Mouse (Mus musculus) heart, postnatal 14 days (tissue): ENCODE results near the gene Cbx1. TPM values are rescaled to one million over a fixed set of nuclear protein-coding genes. Genes with fewer than 3 reads are reported as not detected.
A peak's percentile ranks its signal among the peaks of the same experiment; 100 is the strongest.

Experiments used
- DNase-seq, 2 experiments: peaks; one replicate each; pipeline ENCODE4 v3.0.0; 2021 to 2022
- intact Hi-C: fragments of 180-260 bp; cut with DNase I; formaldehyde crosslinking; loops from one replicate; pipeline ENCODE4 v1.15.1; 2025
- long read RNA-seq, 2 experiments: library from polyadenylated mRNA; stranded (forward); transcript quantifications; one replicate each; pipeline ENCODE4 v2.0.0; 2021
- total RNA-seq, 2 experiments: library from RNA; stranded (reverse); gene quantifications; 2 replicates each; pipeline ENCODE4 v1.2.3; 2021

The Cbx1 gene
- total RNA-seq: 10 to 100 TPM; 36.4 to 46.8 TPM
- long read RNA-seq, experiment 1, partial matches to known transcripts: 5 of 27 reads
- long read RNA-seq, experiment 1, other reads (novel, unspliced or antisense): 21 of 27 reads
- long read RNA-seq, experiment 2, partial matches to known transcripts: 4 of 21 reads
- long read RNA-seq, experiment 2, other reads (novel, unspliced or antisense): 13 of 21 reads

GRCm38 (mm10) chr11:96788871-96789795 is at the start of gene Cbx1:
Gene Cbx1, plus strand, starts transcription at chr11:96789127.
- intact Hi-C loops: no loop called here
- peak; percentile 91 to 92 for DNase-seq

GRCm38 (mm10) chr11:96740796-96741195 is 48.1 kb upstream of the Cbx1 start:
- intact Hi-C loops: no loop called here
- DNase-seq: no peak

- DNase-seq: no peak
- intact Hi-C loops: no loop called here
Observed at GRCm38 (mm10) chr11:96741995-96742394, 46.9 kb upstream of the Cbx1 start.

GRCm38 (mm10) chr11:96743000-96743399 is 45.9 kb upstream of the Cbx1 start:
- intact Hi-C loops: no loop called here
- no peak for DNase-seq

GRCm38 (mm10) chr11:96743891-96744290 is 45.0 kb upstream of the Cbx1 start:
- intact Hi-C loops: no loop called here
- DNase-seq: no peak

- intact Hi-C loops: no loop called here
- no peak for DNase-seq
Observed at GRCm38 (mm10) chr11:96746648-96747047, 42.3 kb upstream of the Cbx1 start.

GRCm38 (mm10) chr11:96747555-96747954 is 41.4 kb upstream of the Cbx1 start:
- intact Hi-C loops: no loop called here
- DNase-seq: no peak

GRCm38 (mm10) chr11:96755298-96755697 is 33.6 kb upstream of the Cbx1 start:
- DNase-seq: no peak
- intact Hi-C loops: no loop called here

GRCm38 (mm10) chr11:96757421-96757820 is 31.5 kb upstream of the Cbx1 start:
- intact Hi-C loops: no loop called here

GRCm38 (mm10) chr11:96758402-96758801 is 30.5 kb upstream of the Cbx1 start:
- no peak for DNase-seq
- intact Hi-C loops: no loop called here

More at GRCm38 (mm10) chr11:96757421-96757820, 31.5 kb upstream of the Cbx1 start:
- no peak for DNase-seq

GRCm38 (mm10) chr11:96760042-96760441 is 28.9 kb upstream of the Cbx1 start:
- intact Hi-C loops: loop anchor here (1.0 to 5.0 kb wide), 2 partner anchors 102 to 147 kb away; no protein-coding TSS in a partner anchor

GRCm38 (mm10) chr11:96761984-96762383 is 26.9 kb upstream of the Cbx1 start:
- intact Hi-C loops: loop anchor here (5.0 kb wide), 1 partner anchor 145 kb away; no protein-coding TSS in a partner anchor
- DNase-seq: no peak

More at GRCm38 (mm10) chr11:96760042-96760441, 28.9 kb upstream of the Cbx1 start:
- DNase-seq: peak; percentile 37 to 62

- intact Hi-C loops: loop anchor here (5.0 kb wide), 1 partner anchor 144 kb away; no protein-coding TSS in a partner anchor
- DNase-seq: peak in 1 of 2 experiments; percentile 16
Observed at GRCm38 (mm10) chr11:96762742-96763470, 26.0 kb upstream of the Cbx1 start.

- DNase-seq: no peak
- intact Hi-C loops: loop anchor here (5.0 kb wide), 1 partner anchor 143 kb away; no protein-coding TSS in a partner anchor
Observed at GRCm38 (mm10) chr11:96764511-96765350, 24.2 kb upstream of the Cbx1 start.

- DNase-seq: peak in 1 of 2 experiments; percentile 23
- intact Hi-C loops: no loop called here
Observed at GRCm38 (mm10) chr11:96765645-96766044, 23.3 kb upstream of the Cbx1 start.

- DNase-seq: no peak
- intact Hi-C loops: no loop called here
Observed at GRCm38 (mm10) chr11:96766555-96766954, 22.4 kb upstream of the Cbx1 start.

GRCm38 (mm10) chr11:96767096-96767495 is 21.8 kb upstream of the Cbx1 start:
- DNase-seq: no peak
- intact Hi-C loops: no loop called here

GRCm38 (mm10) chr11:96768240-96768639 is 20.7 kb upstream of the Cbx1 start:
- intact Hi-C loops: no loop called here

GRCm38 (mm10) chr11:96771274-96771975 is 17.5 kb upstream of the Cbx1 start:
- DNase-seq: no peak
- intact Hi-C loops: no loop called here

More at GRCm38 (mm10) chr11:96768240-96768639, 20.7 kb upstream of the Cbx1 start:
- DNase-seq: no peak
